Mouse (Mus musculus) urinary bladder, postnatal 36 days (tissue): Measurements from ENCODE around the gene Cacna2d1.
A peak's percentile ranks its signal among the peaks of the same experiment; 100 is the strongest.

Experiments used
- DNase-seq, 2 experiments: peaks; one replicate each; pipeline ENCODE4 v3.0.0; 2022; ENCODE audit warnings: low spot score in 2 of 2, mixed read lengths in 1 of 2

Cacna2d1 gene

GRCm38 (mm10) chr5:15934376-15935233 is at the start of gene Cacna2d1:
Gene Cacna2d1, plus strand, starts transcription at chr5:15934691.
- DNase-seq: peak; percentile 28 to 31

GRCm38 (mm10) chr5:15895098-15895497 is 39.4 kb upstream of the Cacna2d1 start:
- no peak for DNase-seq

GRCm38 (mm10) chr5:15896706-15897105 is 37.8 kb upstream of the Cacna2d1 start:
- DNase-seq: no peak

GRCm38 (mm10) chr5:15906446-15906845 is 28.0 kb upstream of the Cacna2d1 start:
- DNase-seq: no peak

GRCm38 (mm10) chr5:15914931-15915330 is 19.6 kb upstream of the Cacna2d1 start:
- no peak for DNase-seq

GRCm38 (mm10) chr5:15928506-15928905 is 6.0 kb upstream of the Cacna2d1 start:
- no peak for DNase-seq

- DNase-seq: no peak
Observed at GRCm38 (mm10) chr5:15933017-15933416, 1.5 kb upstream of the Cacna2d1 start.

GRCm38 (mm10) chr5:15933581-15934375 is 713 bp upstream of the Cacna2d1 start:
- DNase-seq: peak in 1 of 2 experiments; percentile 1

- no peak for DNase-seq
Observed at GRCm38 (mm10) chr5:15935234-15935728, 790 bp downstream of the Cacna2d1 start.

- no peak for DNase-seq
Observed at GRCm38 (mm10) chr5:15935831-15936710, 1.6 kb downstream of the Cacna2d1 start.

- no peak for DNase-seq
Observed at GRCm38 (mm10) chr5:15941191-15941725, 6.8 kb downstream of the Cacna2d1 start.

- no peak for DNase-seq
Observed at GRCm38 (mm10) chr5:15942051-15942450, 7.6 kb downstream of the Cacna2d1 start.

- DNase-seq: no peak
Observed at GRCm38 (mm10) chr5:15948290-15949037, 14.0 kb downstream of the Cacna2d1 start.

- no peak for DNase-seq
Observed at GRCm38 (mm10) chr5:15959760-15960159, 25.3 kb downstream of the Cacna2d1 start.

- DNase-seq: no peak
Observed at GRCm38 (mm10) chr5:15961866-15962265, 27.4 kb downstream of the Cacna2d1 start.

- no peak for DNase-seq
Observed at GRCm38 (mm10) chr5:15966888-15967287, 32.4 kb downstream of the Cacna2d1 start.

GRCm38 (mm10) chr5:15971821-15972220 is 37.3 kb downstream of the Cacna2d1 start:
- DNase-seq: no peak

GRCm38 (mm10) chr5:15972351-15972750 is 37.9 kb downstream of the Cacna2d1 start:
- DNase-seq: no peak

- DNase-seq: no peak
Observed at GRCm38 (mm10) chr5:15974652-15975051, 40.2 kb downstream of the Cacna2d1 start.

- DNase-seq: no peak
Observed at GRCm38 (mm10) chr5:15979225-15979624, 44.7 kb downstream of the Cacna2d1 start.
